Mouse (Mus musculus): Measurements from ENCODE around the gene Casq2. TPM values are rescaled to one million over a fixed set of nuclear protein-coding genes. Genes with fewer than 3 reads are reported as not detected.

The Casq2 gene
- polyA plus RNA-seq, 1 experiment from 2014 or later, result 0.66 TPM

DNA sequence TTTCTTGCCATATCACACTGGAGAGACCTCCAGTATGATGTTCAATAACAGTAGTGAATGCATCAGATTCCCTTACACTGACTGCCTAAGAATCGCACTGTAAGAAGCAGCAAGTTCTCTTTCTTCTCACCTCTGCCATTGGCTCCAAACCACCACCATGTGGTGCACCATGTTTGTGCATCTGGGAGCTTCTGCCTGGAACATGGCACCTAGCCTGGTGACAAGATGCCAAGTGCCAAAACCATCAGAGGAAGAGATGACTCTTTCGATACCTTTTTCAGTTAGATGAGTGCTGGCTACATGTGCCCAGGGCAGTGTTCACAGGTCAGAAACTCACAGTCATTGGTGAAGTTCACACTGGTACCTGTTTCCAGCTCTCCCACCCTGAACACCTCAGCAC lies 18.4 kb upstream of the Casq2 start:
- Histone ChIP-seq H3K36me3 (ENCODE audit: control insufficient read depth, insufficient read depth, low read length) (no peaks in the 10 kb centered on the region), H3K4me2 (ENCODE audit: low read length) (no peak overlapping the region), H3K9ac (ENCODE audit: low read length) (no peak overlapping the region), H3K27me3 (replicated peaks; ENCODE audit: control insufficient read depth, insufficient read depth, low read length) (no peaks in the 10 kb centered on the region), H3K9me3 (ENCODE audit: control insufficient read depth, low read length) (no peaks in the 10 kb centered on the region), H3K4me1 (replicated peaks; ENCODE audit: control insufficient read depth, insufficient read depth, low read length) (0 out of 2 replicates have a peak, but pooled peaks cover 3% of the 10 kb centered on the region), H3K4me3 (ENCODE audit: low read depth, low read length) (no peak overlapping the region), H3K27ac (ENCODE audit: low read depth) (no peak overlapping the region)
- DNase-seq (ENCODE audit: low spot score) (no peak), ATAC-seq (replicated peaks; ENCODE audit: low FRiP score, low TSS enrichment, low read depth) (no peak)
- WGBS, result 96% methylated on average over 2 of the region's 2 CpGs

DNA sequence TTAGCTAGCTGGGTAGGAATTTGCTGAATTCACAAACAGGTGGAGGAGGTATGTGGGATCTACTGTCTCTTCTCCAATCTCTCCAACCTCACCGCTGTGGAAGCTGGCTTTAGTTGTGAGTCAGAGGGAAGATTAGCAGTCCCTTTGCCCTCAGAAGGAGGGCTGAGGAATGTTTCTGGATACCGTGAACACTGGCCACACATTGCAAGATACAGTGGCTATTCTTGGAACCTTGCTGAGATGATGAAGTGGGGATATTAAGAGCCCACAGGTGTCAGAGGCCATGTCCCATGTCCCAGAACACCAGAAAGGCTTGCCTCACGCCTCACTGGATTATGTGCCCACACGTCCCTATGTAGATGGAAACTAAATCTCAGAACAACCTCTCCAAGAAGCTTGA lies 17.0 kb upstream of the Casq2 start:
- no peak for ATAC-seq (replicated peaks; ENCODE audit: low FRiP score, low TSS enrichment, low read depth)
- Histone ChIP-seq H3K4me2 (ENCODE audit: low read length) (no peak overlapping the region), H3K9me3 (ENCODE audit: control insufficient read depth, low read length) (no peaks in the 10 kb centered on the region), H3K4me1 (replicated peaks; ENCODE audit: control insufficient read depth, insufficient read depth, low read length) (no peaks in the 10 kb centered on the region), H3K4me3 (ENCODE audit: low read depth, low read length) (no peak overlapping the region), H3K27me3 (replicated peaks; ENCODE audit: control insufficient read depth, insufficient read depth, low read length) (no peaks in the 10 kb centered on the region), H3K36me3 (ENCODE audit: control insufficient read depth, insufficient read depth, low read length) (no peaks in the 10 kb centered on the region), H3K9ac (ENCODE audit: low read length) (no peak overlapping the region), H3K27ac (ENCODE audit: low read depth) (no peak overlapping the region)
- no peak for DNase-seq (ENCODE audit: low spot score)
- 74% methylated on average over 4 of the region's 4 CpGs for WGBS

DNA sequence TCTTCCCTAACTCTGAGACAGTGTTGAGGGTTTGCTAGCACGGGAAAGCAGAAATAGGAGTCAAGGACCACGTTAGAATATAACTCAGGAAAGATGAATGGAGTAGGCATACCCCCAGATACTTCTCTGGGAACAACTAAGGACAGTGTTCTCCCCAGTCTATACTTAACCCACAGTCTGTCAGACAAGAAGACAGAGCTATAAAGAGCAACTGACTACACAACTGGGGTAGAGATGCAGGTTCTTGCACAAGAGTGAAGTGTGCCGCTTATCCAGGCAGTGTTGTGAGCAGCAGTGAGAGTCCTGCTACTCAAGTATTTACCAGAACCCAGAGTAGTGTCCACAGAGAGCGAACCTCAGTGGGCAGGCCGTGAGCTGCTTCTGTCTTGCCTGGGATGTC lies 16.5 kb upstream of the Casq2 start:
- DNase-seq (ENCODE audit: low spot score), result no peak
- Histone ChIP-seq H3K27ac (ENCODE audit: low read depth) (no peak overlapping the region), H3K4me2 (ENCODE audit: low read length) (no peak overlapping the region), H3K4me1 (replicated peaks; ENCODE audit: control insufficient read depth, insufficient read depth, low read length) (no peaks in the 10 kb centered on the region), H3K36me3 (ENCODE audit: control insufficient read depth, insufficient read depth, low read length) (no peaks in the 10 kb centered on the region), H3K9me3 (ENCODE audit: control insufficient read depth, low read length) (no peaks in the 10 kb centered on the region), H3K27me3 (replicated peaks; ENCODE audit: control insufficient read depth, insufficient read depth, low read length) (no peaks in the 10 kb centered on the region), H3K4me3 (ENCODE audit: low read depth, low read length) (no peak overlapping the region), H3K9ac (ENCODE audit: low read length) (no peak overlapping the region)
- no peak for ATAC-seq (replicated peaks; ENCODE audit: low FRiP score, low TSS enrichment, low read depth)
- 81% methylated on average over 5 of the region's 5 CpGs for WGBS

DNA sequence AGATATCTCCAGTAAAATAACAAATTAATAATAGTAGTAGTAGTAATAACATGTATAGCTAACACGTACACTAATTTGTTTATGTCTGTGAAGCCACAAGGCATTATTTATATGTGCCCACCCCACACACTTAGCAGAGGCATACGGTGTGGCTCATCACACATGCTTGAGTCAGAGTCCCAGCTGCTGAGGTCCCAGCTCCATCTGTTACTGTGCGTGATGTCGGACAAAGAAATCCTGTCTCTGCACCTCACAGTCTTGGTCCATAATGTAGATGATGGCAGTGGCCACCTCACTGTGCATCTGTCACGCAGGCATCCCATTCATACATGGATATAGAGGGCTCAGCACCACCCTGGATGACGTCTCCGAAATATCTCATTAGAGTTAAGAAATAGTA lies 15.9 kb upstream of the Casq2 start:
- H3K4me1 ChIP-seq (replicated peaks; ENCODE audit: control insufficient read depth, insufficient read depth, low read length), result no peaks in the 10 kb centered on the region
- no peaks in the 10 kb centered on the region for H3K9me3 ChIP-seq (ENCODE audit: control insufficient read depth, low read length)
- H3K4me2 ChIP-seq (ENCODE audit: low read length), result no peak overlapping the region
- H3K9ac ChIP-seq (ENCODE audit: low read length), result no peak overlapping the region
- H3K4me3 ChIP-seq (ENCODE audit: low read depth, low read length), result no peak overlapping the region
- ATAC-seq (replicated peaks; ENCODE audit: low FRiP score, low TSS enrichment, low read depth) (no peak), DNase-seq (ENCODE audit: low spot score) (no peak)
- H3K27ac ChIP-seq (ENCODE audit: low read depth), result no peak overlapping the region
- no peaks in the 10 kb centered on the region for H3K27me3 ChIP-seq (replicated peaks; ENCODE audit: control insufficient read depth, insufficient read depth, low read length)
- 84% methylated on average over 7 of the region's 7 CpGs for WGBS
- no peaks in the 10 kb centered on the region for H3K36me3 ChIP-seq (ENCODE audit: control insufficient read depth, insufficient read depth, low read length)

DNA sequence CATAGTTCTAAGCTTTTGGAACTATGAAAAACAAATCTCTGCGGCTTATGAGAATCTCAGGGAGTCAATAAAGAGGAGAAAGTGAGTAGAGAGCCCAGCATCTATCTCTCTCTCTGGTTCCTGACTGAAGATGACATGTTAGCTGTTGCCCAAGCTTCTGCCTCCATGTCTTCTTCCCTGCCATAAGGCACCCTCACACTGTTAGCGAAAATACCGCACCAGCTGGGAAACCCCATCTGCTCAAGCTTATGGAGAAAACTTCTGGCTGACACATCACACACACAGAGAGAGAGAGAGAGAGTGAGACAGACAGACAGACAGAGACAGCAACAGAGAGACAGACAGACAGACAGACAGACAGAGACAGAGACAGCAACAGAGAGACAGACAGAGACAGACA lies 15.2 kb upstream of the Casq2 start:
- Histone ChIP-seq H3K4me2 (ENCODE audit: low read length) (no peak overlapping the region), H3K4me3 (ENCODE audit: low read depth, low read length) (no peak overlapping the region), H3K36me3 (ENCODE audit: control insufficient read depth, insufficient read depth, low read length) (no peaks in the 10 kb centered on the region), H3K27ac (ENCODE audit: low read depth) (no peak overlapping the region), H3K27me3 (replicated peaks; ENCODE audit: control insufficient read depth, insufficient read depth, low read length) (no peaks in the 10 kb centered on the region), H3K4me1 (replicated peaks; ENCODE audit: control insufficient read depth, insufficient read depth, low read length) (no peaks in the 10 kb centered on the region), H3K9ac (ENCODE audit: low read length) (no peak overlapping the region), H3K9me3 (ENCODE audit: control insufficient read depth, low read length) (no peaks in the 10 kb centered on the region)
- ATAC-seq (replicated peaks; ENCODE audit: low FRiP score, low TSS enrichment, low read depth) (no peak), DNase-seq (ENCODE audit: low spot score) (no peak)
- WGBS, result 96% methylated on average over 3 of the region's 3 CpGs

DNA sequence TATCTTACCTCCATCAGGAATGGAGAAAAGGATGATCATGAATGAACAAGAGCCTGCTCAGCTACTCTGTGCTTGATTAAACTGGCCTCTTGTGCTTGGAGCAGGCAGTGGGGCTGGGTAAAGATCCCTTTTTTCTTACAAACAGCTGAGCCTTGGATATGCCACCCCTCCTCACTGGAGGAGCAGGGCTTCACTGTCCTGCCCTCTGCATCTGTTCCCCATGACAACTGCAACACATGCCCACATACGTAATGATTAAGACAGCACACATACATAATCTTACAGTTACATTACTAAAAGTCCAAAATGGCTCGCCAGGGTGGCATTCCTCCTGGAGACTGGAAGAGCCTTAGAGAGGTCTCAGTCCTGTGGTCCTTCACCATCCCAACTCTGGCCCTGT lies 6.8 kb upstream of the Casq2 start:
- no peak overlapping the region for H3K9ac ChIP-seq (ENCODE audit: low read length)
- ATAC-seq (replicated peaks; ENCODE audit: low FRiP score, low TSS enrichment, low read depth) (no peak), DNase-seq (ENCODE audit: low spot score) (no peak)
- WGBS, result 82% methylated on average over 2 of the region's 2 CpGs
- no peaks in the 10 kb centered on the region for H3K27me3 ChIP-seq (replicated peaks; ENCODE audit: control insufficient read depth, insufficient read depth, low read length)
- H3K4me3 ChIP-seq (ENCODE audit: low read depth, low read length), result no peak overlapping the region
- no peaks in the 10 kb centered on the region for H3K36me3 ChIP-seq (ENCODE audit: control insufficient read depth, insufficient read depth, low read length)
- no peak overlapping the region for H3K27ac ChIP-seq (ENCODE audit: low read depth)
- no peak overlapping the region for H3K4me2 ChIP-seq (ENCODE audit: low read length)
- H3K4me1 ChIP-seq (replicated peaks; ENCODE audit: control insufficient read depth, insufficient read depth, low read length), result no peaks in the 10 kb centered on the region
- H3K9me3 ChIP-seq (ENCODE audit: control insufficient read depth, low read length), result no peaks in the 10 kb centered on the region

DNA sequence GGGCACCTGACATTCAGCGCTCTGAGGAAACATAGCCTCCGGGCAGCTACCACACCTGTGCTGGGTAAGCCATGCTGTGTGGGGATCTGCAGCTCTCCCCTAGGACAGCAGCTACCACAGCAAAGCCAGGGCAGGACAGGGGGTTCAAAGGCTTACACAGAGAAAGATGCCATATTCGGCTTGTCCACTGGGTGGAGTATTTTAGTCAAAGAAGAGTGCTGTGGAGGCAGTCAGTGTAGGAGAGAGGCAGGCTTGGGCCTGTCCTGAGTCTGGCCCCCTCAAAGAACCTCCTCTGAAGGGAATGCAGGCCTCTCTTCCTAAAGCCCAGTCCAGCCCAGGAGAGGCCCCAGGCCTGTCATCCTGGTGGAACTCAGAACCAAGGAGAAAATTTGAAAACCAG lies 4.4 kb upstream of the Casq2 start:
- Histone ChIP-seq H3K9me3 (ENCODE audit: control insufficient read depth, low read length) (no peaks in the 10 kb centered on the region), H3K27ac (ENCODE audit: low read depth) (no peak overlapping the region), H3K4me2 (ENCODE audit: low read length) (no peak overlapping the region), H3K36me3 (ENCODE audit: control insufficient read depth, insufficient read depth, low read length) (no peaks in the 10 kb centered on the region), H3K4me1 (replicated peaks; ENCODE audit: control insufficient read depth, insufficient read depth, low read length) (no peaks in the 10 kb centered on the region), H3K27me3 (replicated peaks; ENCODE audit: control insufficient read depth, insufficient read depth, low read length) (no peaks in the 10 kb centered on the region), H3K9ac (ENCODE audit: low read length) (no peak overlapping the region), H3K4me3 (ENCODE audit: low read depth, low read length) (no peak overlapping the region)
- DNase-seq (ENCODE audit: low spot score), result peak; percentile 86
- peak; percentile 88 for ATAC-seq (replicated peaks; ENCODE audit: low FRiP score, low TSS enrichment, low read depth)
- WGBS, result 20% methylated on average over 3 of the region's 3 CpGs

DNA sequence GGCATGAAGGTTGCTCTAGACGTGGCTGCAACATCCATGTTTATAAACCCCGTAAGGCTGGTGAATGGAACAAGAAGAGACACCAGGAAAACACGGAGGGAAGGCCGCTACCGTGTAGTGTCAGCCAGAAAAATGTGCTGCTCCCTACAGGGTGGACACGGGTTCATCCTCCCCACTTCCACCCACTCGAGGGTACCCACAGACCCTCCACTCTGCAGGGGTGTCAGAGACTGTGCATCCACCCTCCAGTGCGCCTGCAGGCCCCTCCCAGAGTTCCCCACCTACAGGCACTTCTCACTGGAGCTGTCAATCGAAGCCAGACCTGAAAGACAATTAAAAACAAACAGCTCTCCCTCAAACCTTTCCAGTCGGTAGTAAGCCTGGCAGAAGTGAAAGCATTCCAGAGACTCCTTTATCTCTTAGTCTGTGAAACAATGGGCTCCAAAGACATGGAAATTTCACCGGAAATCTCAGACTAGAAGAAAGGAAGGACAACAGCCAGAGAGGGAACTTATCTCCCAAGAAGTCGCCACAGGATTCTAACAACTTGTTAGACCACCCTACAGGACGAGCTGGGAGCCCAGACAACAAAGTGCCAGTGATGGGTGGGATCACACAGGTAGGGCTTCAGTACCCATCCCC lies 2.5 kb upstream of the Casq2 start:
- no peak overlapping the region for H3K4me2 ChIP-seq (ENCODE audit: low read length)
- H3K9me3 ChIP-seq (ENCODE audit: control insufficient read depth, low read length), result no peaks in the 10 kb centered on the region
- DNase-seq (ENCODE audit: low spot score), result no peak
- H3K27ac ChIP-seq (ENCODE audit: low read depth), result no peak overlapping the region
- no peaks in the 10 kb centered on the region for H3K4me1 ChIP-seq (replicated peaks; ENCODE audit: control insufficient read depth, insufficient read depth, low read length)
- H3K9ac ChIP-seq (ENCODE audit: low read length), result no peak overlapping the region
- H3K36me3 ChIP-seq (ENCODE audit: control insufficient read depth, insufficient read depth, low read length), result no peaks in the 10 kb centered on the region
- no peak overlapping the region for H3K4me3 ChIP-seq (ENCODE audit: low read depth, low read length)
- H3K27me3 ChIP-seq (replicated peaks; ENCODE audit: control insufficient read depth, insufficient read depth, low read length), result no peaks in the 10 kb centered on the region
- no peak for ATAC-seq (replicated peaks; ENCODE audit: low FRiP score, low TSS enrichment, low read depth)
- WGBS, result 39% methylated on average over 13 of the region's 13 CpGs

DNA sequence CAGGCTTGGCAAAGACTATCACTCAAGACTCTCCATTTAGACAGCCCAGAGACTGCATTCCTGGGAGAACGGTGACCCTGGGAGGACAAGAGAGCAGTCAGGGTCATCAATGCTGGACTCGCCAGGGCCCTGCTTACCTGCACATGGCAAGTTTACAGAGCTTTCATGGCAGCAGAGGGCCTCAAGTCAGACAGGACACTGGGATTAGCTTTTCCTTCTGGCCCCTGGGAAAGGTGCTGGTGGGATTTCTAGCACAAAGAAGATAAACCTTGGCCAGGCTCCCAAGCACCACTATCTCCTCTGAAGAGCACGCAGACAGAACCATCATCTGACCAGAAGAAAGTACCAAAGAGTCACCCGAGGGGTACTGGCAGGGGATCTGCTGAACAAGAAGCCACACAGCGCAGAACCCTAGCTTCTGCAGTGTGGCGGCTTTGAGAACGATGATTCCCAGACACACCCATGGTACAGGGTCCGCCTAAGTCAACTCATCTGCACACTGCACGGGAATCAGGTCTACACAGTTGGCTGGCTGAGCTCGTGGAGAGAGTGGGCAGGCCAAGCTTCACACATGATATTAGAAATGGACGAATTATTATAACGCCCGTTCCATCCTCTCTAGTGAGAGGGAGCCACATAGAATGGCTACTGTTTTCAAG lies 1.3 kb upstream of the Casq2 start:
- Histone ChIP-seq H3K27ac (ENCODE audit: low read depth) (no peak overlapping the region), H3K4me3 (ENCODE audit: low read depth, low read length) (no peak overlapping the region), H3K4me1 (replicated peaks; ENCODE audit: control insufficient read depth, insufficient read depth, low read length) (no peaks in the 10 kb centered on the region), H3K4me2 (ENCODE audit: low read length) (no peak overlapping the region), H3K36me3 (ENCODE audit: control insufficient read depth, insufficient read depth, low read length) (no peaks in the 10 kb centered on the region), H3K27me3 (replicated peaks; ENCODE audit: control insufficient read depth, insufficient read depth, low read length) (no peaks in the 10 kb centered on the region), H3K9me3 (ENCODE audit: control insufficient read depth, low read length) (no peaks in the 10 kb centered on the region), H3K9ac (ENCODE audit: low read length) (no peak overlapping the region)
- ATAC-seq (replicated peaks; ENCODE audit: low FRiP score, low TSS enrichment, low read depth), result no peak
- WGBS, result 68% methylated on average over 13 of the region's 13 CpGs
- no peak for DNase-seq (ENCODE audit: low spot score)
